Mouse (Mus musculus) ES-E14 (cell line): ENCODE measurements at regions not wholly inside any gene's neighbourhood (a gene's known extent, or its start where the extent isn't known, plus 50 kb on each side); places are given as distances from the start of the nearest gene placed in this dataset.
A peak's percentile ranks its signal among the peaks of the same experiment; 100 is the strongest.

ENCODE experiments used
- DNase-seq: peaks from one replicate; pipeline ENCODE4 v3.0.0-alpha.2; 2013; ENCODE audit warnings: low read depth, low spot score
- H3K27ac ChIP-seq: 2 replicates; pipeline ENCODE4 v1.5.1; 2012; ENCODE audit warnings: low read depth, mild to moderate bottlenecking, low read length, moderate library complexity, mixed read lengths; ENCODE audit not compliant: poor library complexity, insufficient read depth, severe bottlenecking
- H3K36me3 ChIP-seq: 2 replicates; pipeline ENCODE4 v1.6.1; 2012; ENCODE audit warnings: mild to moderate bottlenecking, low read length, moderate library complexity, mixed read lengths; ENCODE audit not compliant: control insufficient read depth, poor library complexity, insufficient read depth, severe bottlenecking
- H3K4me1 ChIP-seq, 2 experiments: fragments of 150-350 bp in 1 of 2; sonication (generic) in 1 of 2; 2 replicates each; pipeline ENCODE4 v1.6.1; 2012; ENCODE audit warnings: low read length in 2 of 2, mild to moderate bottlenecking in 1 of 2, mixed read lengths in 1 of 2; ENCODE audit not compliant: control insufficient read depth in 2 of 2, insufficient read depth in 2 of 2, poor library complexity in 1 of 2
- H3K4me3 ChIP-seq, 2 experiments: fragments of 150-350 bp in 1 of 2; sonication (generic) in 1 of 2; 2 replicates each; pipeline ENCODE4 v1.5.1; 2012; ENCODE audit warnings: low read length in 2 of 2, low read depth in 1 of 2, mild to moderate bottlenecking in 1 of 2, mixed read lengths in 1 of 2; ENCODE audit not compliant: insufficient read depth in 1 of 2, poor library complexity in 1 of 2, severe bottlenecking in 1 of 2
- H3K9ac ChIP-seq: 2 replicates; pipeline ENCODE4 v1.6.1; 2012; ENCODE audit warnings: low read depth, mild to moderate bottlenecking, low read length, mixed read lengths; ENCODE audit not compliant: poor library complexity, insufficient read depth, severe bottlenecking
- H3K9me3 ChIP-seq: fragments of 150-350 bp; sonication (generic); 2 replicates; pipeline ENCODE4 v1.6.1; 2012; ENCODE audit warnings: low read depth, mild to moderate bottlenecking, low read length; ENCODE audit not compliant: control insufficient read depth, insufficient read depth
- CHD2 ChIP-seq: IDR thresholded peaks from 2 replicates; pipeline ENCODE4 v1.6.1; 2014; ENCODE audit warnings: mild to moderate bottlenecking, low read depth, low read length, inconsistent platforms
- HCFC1 ChIP-seq: IDR thresholded peaks from 2 replicates; pipeline ENCODE4 v1.6.1; 2012; ENCODE audit warnings: low read length, inconsistent platforms, borderline replicate concordance; ENCODE audit not compliant: insufficient read depth
- MAFK ChIP-seq: IDR thresholded peaks from 2 replicates; pipeline ENCODE4 v1.6.1; 2014; ENCODE audit warnings: mild to moderate bottlenecking, low read depth, low read length, inconsistent platforms; ENCODE audit not compliant: insufficient read depth
- ZC3H11A ChIP-seq: IDR thresholded peaks from 2 replicates; pipeline ENCODE4 v1.6.1; 2012; ENCODE audit warnings: low read depth, mild to moderate bottlenecking, inconsistent platforms, low read length, borderline replicate concordance
- ZNF384 ChIP-seq: IDR thresholded peaks from 2 replicates; pipeline ENCODE4 v1.6.1; 2012; ENCODE audit warnings: low read depth, low read length, inconsistent platforms
- in situ Hi-C, 2 experiments: fragments of 600-800 bp; cut with MboI; formaldehyde crosslinking; loops; one replicate each; pipeline ENCODE4 v1.15.1; 2025; ENCODE audit warnings: low sequenced_read_pairs in 2 of 2, inconsistent platforms in 1 of 2; ENCODE audit not compliant: unreplicated experiment in 2 of 2

GRCm38 (mm10) chr13:59261924-59262323 is 323.1 kb downstream of the Agtpbp1 start:
- in situ Hi-C loops, result no loop called here
- no peak overlapping the region for H3K9ac ChIP-seq
- H3K27ac ChIP-seq, result no peak overlapping the region
- no peaks in the 10 kb centered on the region for H3K36me3 ChIP-seq
- DNase-seq, result no peak
- H3K9me3 ChIP-seq, result no peaks in the 10 kb centered on the region
- H3K4me1 ChIP-seq, result no peaks in the 10 kb centered on the region
- no peak overlapping the region for H3K4me3 ChIP-seq
- TF ChIP-seq MAFK, result no peak
- TF ChIP-seq ZC3H11A, result no peak
- TF ChIP-seq CHD2, result no peak
- TF ChIP-seq ZNF384, result no peak
- TF ChIP-seq HCFC1, result no peak

- Histone ChIP-seq H3K9me3 (no peaks in the 10 kb centered on the region), H3K36me3 (no peaks in the 10 kb centered on the region), H3K4me3 (no peak overlapping the region), H3K9ac (no peak overlapping the region), H3K4me1 (no peaks in the 10 kb centered on the region; a peak in 1 of 4 replicates), H3K27ac (no peak overlapping the region)
- in situ Hi-C loops, result no loop called here
- DNase-seq, result no peak
- TF ChIP-seq MAFK, result no peak
- no peak for TF ChIP-seq HCFC1
- TF ChIP-seq ZC3H11A, result no peak
- no peak for TF ChIP-seq ZNF384
- no peak for TF ChIP-seq CHD2
These were observed 329.1 kb downstream of the Agtpbp1 start for GRCm38 (mm10) chr13:59255798-59256435.

- Histone ChIP-seq H3K4me1 (no peaks in the 10 kb centered on the region; a peak in 1 of 4 replicates), H3K9ac (no peak overlapping the region), H3K4me3 (no peak overlapping the region), H3K27ac (no peak overlapping the region), H3K36me3 (no peaks in the 10 kb centered on the region), H3K9me3 (no peaks in the 10 kb centered on the region)
- DNase-seq, result no peak
- TF ChIP-seq ZNF384 (no peak), ZC3H11A (no peak), MAFK (no peak), HCFC1 (no peak)
- in situ Hi-C loops, result no loop called here
These were observed 331.1 kb downstream of the Agtpbp1 start for GRCm38 (mm10) chr13:59253667-59254558.

GRCm38 (mm10) chr13:59251252-59252006 is 333.6 kb downstream of the Agtpbp1 start:
- Histone ChIP-seq H3K36me3 (no peaks in the 10 kb centered on the region), H3K4me3 (no peak overlapping the region), H3K9me3 (no peaks in the 10 kb centered on the region), H3K9ac (no peak overlapping the region), H3K4me1 (no peaks in the 10 kb centered on the region; a peak in 1 of 4 replicates), H3K27ac (no peak overlapping the region)
- TF ChIP-seq CHD2, result no peak
- no peak for TF ChIP-seq MAFK
- TF ChIP-seq ZNF384, result no peak
- TF ChIP-seq HCFC1, result no peak
- TF ChIP-seq ZC3H11A, result no peak
- DNase-seq, result peak; percentile 6
- in situ Hi-C loops, result no loop called here
